Mouse (Mus musculus) embryo, embryonic 10.5 days (tissue): ENCODE measurements at regions not wholly inside any gene's neighbourhood (a gene's known extent, or its start where the extent isn't known, plus 50 kb on each side); places are given as distances from the start of the nearest gene placed in this dataset.
"Not testable (repeated sequence)": the region's sequence is repeated elsewhere in the genome, so short reads cannot be mapped to it uniquely, and the experiment has no call there.

Experiments
- DNase-seq: peaks from one replicate; pipeline ENCODE4 v3.0.0-alpha.2; 2015; ENCODE audit warnings: low spot score

DNA sequence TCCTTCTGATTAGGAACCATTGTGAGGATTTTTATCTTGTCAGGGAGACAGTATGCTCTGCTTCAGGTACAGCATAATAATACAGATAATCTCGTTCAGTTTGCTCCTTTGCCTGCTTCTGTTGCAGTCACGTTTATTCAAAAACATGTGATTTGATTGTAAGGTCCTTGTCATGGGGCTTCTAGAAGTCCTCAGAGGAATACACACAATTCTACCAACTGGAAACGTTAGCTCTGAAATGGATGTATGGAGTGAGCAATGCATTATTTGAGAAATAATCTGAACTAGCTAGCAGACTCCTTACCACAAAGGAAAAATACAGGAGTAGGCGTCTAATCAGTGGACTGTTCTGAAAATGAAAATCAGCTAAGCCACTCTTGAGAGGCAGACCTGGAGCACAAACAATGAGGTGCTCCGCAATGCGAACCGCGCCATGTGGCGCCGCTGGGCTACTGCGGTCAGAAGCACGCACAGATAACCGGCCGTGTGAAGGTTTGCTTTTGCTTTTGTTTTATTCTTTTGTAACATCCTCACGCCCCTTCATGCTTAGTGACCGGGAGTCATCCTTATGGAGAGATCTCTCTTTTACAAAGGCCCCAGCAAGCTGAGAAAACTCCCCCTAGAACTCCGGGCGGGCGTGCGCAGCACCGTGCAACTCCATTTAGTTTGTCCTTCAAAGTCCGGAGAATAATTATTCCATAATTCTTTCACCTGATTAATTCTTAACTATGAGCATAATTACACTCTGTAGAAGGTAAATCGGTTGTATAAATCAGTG, 419.7 kb downstream of the Nova1 start:
- peak; percentile 69 for DNase-seq

DNA sequence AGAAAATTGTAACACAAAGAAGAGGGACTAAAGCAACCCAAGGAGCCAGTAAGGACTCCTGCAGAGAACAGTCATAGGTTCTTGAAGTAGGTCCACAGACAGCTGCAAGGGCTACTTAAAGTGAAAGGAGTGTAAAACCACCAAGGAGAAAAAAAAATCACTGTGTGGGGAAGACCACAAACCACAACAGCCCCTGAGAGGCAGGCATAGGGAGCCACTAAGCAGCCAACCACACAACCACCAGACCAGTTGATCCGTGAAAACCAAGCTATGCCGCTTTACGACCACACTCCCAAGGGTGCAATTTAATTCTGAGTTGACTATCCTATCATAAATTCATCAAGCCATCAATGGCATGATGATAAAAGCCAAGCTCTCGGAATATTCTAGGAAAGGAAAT, 423.5 kb downstream of the Nova1 start:
- no peak for DNase-seq

DNA sequence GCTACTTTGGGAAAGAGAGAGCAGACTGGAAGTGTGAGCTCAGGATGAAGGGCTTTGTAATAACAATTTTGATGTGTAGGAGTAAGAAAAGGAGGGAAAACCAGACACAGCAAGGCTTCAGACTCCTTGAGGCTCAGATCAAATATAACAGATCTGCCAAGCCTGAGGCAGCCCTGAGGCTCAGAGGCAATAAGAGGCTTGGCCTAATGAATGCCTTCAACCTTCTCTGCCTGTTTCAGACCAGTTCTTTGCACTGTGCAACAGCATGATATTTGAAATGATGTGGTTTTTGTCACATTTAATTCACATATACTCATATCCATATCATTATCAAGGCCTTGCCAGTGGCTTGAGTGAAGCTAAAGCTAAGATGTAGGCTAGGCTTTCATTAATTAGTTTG, 425.0 kb downstream of the Nova1 start:
- DNase-seq = no peak

GRCm38 (mm10) chr12:46378914-46379313, 439.8 kb downstream of the Nova1 start:
- no peak for DNase-seq

- no peak for DNase-seq
Measured at GRCm38 (mm10) chr12:46371747-46372146, 447.0 kb downstream of the Nova1 start.

GRCm38 (mm10) chr12:46333376-46333775, 485.4 kb downstream of the Nova1 start:
- no peak for DNase-seq

DNA sequence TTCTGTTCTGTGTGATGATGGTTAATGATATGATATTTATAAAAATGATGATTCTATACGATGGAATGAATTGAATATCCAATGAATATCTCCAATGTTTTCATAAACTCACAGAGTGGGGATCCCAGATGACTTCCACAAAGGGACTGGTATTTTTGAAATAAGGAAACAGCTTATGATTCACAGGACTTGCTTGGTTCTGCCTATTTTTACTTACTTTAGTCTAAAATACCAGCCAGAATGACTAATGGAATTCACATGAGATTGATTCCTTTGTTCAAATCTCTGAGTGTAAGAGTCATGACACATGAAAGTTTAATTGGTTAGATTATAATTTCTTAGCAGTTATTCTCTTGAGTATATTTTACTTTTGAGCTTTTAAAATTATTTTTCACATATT, 490.9 kb downstream of the Nova1 start:
- no peak for DNase-seq

GRCm38 (mm10) chr12:46323276-46323675, 495.5 kb downstream of the Nova1 start:
- no peak for DNase-seq

DNA sequence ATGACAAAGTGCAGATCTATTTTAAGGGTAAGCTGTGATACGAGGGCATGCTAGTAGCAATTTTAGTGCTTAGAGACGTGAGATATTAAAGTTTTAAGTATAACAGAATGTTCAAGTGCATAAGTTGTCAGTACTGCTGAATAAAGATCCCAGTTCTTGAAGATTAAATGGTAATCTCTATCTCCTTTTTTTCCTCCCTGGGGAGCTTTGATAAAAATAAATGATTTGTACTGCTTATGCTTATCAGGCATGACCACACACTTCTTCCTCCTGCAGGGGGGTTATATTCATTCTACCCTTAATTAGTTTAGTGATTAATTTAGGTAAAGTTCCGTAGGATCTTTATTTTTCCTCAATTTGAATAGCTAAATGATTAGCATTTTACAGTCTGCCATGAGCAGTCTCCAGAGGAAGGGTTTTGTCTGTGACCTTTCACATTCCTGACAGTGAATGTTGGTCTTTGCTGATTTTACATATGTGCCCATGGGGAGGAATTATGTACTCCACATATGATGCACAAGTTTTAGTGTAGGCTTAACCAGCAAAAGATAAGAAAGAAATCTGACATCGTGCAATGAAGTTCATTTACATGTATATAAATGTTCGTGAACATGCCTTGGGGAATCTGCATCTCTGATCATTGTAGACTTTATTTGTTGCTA, 515.5 kb downstream of the Nova1 start:
- no peak for DNase-seq

GRCm38 (mm10) chr12:46298926-46299325, 519.8 kb downstream of the Nova1 start:
- DNase-seq = no peak

DNA sequence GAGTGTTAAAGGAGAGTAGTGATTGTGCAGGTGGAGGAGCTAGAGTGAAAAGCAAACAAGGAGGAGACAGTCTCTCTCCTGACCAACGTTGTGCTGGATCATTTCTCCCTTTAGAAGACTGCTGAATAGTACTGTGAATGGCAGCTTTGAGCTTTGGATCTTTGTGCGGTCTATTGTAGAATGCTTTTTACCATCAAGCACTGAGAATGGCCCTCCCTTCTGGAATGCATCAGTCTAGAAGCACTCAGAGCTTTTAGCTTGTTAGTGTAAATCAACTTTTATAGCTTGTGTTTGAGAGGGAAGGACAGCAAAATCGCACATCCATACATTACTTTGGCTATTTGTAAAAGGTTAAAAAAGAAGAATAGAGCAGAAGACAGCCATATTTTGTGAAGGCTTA, 534.2 kb downstream of the Nova1 start:
- peak; percentile 2 for DNase-seq

DNA sequence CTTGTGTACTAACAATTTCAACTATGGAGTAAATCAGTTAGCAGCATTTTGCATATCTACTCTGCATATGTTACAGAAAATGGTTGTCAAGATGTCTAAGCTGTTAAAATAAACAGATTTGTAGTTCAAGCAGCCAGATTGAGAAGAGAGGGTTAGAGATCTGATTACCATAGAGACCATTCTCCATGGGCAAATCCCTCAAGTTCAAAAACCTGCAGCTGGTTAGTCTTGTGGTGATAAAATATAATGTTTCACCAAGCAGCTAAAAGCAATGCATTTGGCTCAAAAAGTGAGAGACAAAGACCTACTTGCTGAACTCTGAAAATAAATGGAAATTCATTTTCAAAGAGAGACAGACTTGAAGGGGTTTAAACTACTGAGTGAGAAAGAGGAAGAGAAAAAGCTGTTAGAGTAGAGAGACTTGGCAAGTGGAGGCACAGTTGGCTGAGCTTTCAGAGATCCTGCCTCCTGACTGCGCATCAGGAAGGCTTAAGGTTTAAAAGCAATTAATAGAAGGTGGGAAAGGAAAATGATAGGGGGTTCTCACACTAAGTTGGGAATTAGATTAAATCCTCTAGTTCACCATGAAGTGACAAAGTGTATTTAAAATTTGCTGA, 570.2 kb downstream of the Nova1 start:
- DNase-seq = no peak

DNA sequence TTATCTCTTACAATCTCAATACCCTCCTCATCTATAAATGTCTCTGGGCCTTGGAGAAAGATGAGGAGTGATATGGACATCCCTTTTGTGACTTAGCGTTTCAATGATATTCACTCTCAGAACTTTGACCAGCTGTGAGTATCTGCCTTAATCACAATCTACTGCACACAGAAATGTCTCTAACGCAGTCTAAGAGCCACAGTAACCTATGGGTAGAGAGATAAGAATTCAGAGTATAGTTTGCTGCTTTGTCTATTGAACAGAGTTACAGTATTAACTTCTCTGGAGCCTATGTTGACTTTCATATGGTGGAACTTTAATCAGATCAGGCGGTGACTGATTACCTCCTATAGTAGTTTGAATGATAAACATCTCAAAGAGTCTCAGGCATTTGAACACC, 573.8 kb downstream of the Nova1 start:
- DNase-seq = no peak

GRCm38 (mm10) chr12:46232359-46232758, 586.4 kb downstream of the Nova1 start:
- no peak for DNase-seq

DNA sequence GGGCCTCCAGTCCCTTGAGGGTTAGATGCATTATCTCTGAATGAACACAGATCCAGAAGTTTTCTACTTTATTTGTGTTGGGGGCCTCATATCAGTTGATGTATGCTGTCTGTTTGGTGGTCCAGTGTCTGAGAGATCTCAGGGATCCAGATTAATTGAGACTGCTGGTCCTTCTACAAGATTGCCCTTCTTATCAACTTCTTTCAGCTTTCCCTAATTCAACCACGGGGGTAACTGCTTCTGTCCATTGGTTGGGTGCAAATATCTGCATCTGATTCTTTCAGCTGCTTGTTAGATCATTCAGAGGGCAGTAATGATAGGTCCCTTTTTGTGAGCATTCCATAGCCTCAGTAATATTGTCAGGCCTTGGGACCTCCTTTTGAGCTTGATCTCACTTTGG, 603.4 kb downstream of the Nova1 start:
- DNase-seq = not testable (repeated sequence)

DNA sequence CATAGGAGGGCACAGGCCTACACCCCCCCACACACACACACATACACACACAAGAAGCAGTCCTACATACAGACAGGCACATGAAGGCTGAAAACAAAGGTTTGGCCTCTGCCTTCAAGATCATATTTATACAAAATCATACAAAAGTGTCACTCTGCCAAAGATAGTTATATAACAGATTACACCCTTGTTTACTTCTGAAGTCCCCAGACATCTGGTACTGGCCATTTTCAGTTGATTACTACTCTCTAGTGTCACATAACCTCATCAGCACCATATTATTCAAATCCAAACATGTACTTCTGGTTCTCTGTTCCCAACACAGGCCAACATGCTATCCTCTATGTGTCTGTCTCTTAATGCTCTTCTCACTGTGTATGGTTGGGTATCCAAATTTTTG, 619.7 kb downstream of the Nova1 start:
- no peak for DNase-seq

DNA sequence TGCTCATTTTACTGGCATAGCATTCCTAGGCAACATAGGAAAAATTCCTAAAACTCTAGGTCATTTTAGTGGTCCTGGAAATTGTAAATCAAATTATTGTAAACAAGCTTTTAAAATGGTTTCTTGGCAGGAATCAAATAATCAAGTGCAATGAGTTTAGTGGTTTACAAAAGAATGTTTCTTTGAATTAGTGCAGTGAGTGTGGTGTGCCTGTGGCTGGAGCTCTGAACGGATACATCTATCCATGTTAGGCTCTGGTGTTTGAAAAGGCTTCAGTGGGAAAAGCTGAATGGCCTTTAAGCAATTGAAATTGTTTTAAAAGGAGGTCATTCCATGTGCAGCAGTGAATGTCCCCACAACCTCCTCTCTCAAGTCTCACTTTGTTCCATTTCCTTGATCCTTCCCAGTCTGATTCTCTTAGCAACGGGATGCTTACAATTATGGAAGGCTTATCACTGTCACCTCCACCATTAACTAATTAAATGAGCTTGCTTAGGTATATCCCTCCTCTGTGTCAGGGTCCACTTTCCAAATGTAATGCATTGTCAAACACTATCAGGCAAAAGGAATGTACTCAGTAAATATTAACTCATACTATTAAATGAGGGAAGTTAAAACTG, 621.1 kb downstream of the Nova1 start:
- DNase-seq = no peak

- no peak for DNase-seq
Measured at GRCm38 (mm10) chr12:46194173-46194572, 624.6 kb downstream of the Nova1 start.
